Mouse (Mus musculus) c-Kit-positive CD71-negative TER-119-negative erythroid progenitor cells, embryonic 14.5 days (primary cell): ENCODE results near the gene Ccr5.
"Not testable (repeated sequence)": the region's sequence is repeated elsewhere in the genome, so short reads cannot be mapped to it uniquely, and the experiment has no call there.

Experiments used
- DNase-seq: peaks from one replicate; pipeline ENCODE4 v3.0.0-alpha.2; 2013; ENCODE audit warnings: low read depth

The Ccr5 gene

GRCm38 (mm10) chr9:124121387-124122184 is at the start of gene Ccr5:
TSS of gene Ccr5 (plus strand) at chr9:124121543.
- no peak for DNase-seq

DNA sequence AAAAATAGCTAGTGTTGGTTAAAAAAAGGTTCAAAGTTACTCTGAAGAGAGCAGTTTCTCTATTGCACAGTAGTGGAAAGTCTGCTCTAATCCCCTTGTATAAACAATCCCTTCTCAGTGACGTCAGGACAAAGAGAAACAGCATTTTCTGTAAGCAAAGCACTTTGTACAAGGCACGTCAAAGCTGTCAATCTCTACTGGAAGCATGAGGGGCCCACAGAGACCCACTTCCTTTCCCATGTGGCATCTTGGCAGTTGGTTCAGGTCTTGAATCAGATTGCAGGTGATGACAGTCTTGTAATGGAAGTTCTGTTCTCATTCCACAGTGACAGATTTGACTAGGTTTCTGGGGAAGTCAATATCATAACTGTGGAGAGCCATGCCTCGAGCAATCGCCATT is 41.5 kb upstream of the Ccr5 start:
- no peak for DNase-seq

DNA sequence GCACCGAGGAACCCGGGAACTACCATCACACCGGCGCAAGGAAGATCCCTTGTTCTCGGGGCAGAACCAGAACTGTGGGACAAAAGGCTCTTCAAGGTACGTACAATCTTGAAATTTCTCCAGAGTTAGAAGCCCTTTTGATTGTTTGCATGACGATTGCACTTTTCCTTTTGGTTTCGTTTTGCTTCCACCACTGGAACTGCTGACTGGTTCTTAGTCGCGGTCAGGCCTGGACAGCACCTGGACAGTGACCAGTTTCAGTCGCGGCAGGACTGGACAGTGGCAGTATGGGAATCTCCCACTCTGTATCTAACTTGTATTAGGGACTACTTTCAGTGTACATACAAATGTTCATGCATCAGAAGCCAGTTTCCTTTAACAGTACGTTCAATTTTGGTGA is 40.9 kb upstream of the Ccr5 start:
- not testable (repeated sequence) for DNase-seq

DNA sequence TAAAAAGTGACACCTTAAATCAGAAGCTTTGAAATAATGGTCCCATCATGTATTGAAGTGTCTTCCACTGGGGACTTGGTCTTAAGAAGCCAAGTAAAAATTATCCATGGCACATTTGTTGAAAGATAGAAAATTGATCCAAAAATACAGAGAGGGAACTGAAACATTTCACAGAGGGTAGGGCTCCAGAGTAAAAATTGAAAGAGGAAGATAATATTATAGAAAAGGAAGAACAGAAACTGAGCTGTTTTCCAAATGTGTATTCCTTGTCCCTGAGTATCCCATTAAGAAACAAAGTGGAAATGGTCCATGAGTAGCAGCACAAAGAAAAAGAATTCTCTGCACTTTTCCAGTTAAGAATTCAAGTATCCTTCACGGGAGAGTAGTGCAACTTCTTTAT is 30.9 kb upstream of the Ccr5 start:
- no peak for DNase-seq

GRCm38 (mm10) chr9:124099127-124099526 is 22.2 kb upstream of the Ccr5 start:
- no peak for DNase-seq

DNA sequence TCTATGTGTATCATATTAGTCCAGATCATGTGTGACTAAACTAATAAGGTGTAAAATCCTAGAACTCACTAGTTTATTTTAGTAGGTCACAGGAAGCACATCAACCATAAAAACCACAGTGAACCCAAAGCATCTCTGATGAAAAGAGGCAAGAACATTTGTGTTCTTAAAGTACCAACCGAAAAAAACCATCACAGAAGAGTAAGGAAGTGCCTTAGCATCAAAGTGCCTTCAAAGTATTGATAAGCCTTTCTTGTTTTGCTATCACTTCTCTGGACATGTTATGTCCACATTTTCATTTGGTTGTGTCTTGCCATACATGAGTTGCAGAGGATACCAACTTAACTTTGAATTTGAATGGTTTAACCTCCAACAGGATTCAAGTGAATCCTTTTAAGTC is 21.0 kb upstream of the Ccr5 start:
- no peak for DNase-seq

- no peak for DNase-seq
Observed at GRCm38 (mm10) chr9:124101723-124102122, 19.6 kb upstream of the Ccr5 start, which contains the start of gene Ccr2. TSS of gene Ccr2 (plus strand) at chr9:124101950.

DNA sequence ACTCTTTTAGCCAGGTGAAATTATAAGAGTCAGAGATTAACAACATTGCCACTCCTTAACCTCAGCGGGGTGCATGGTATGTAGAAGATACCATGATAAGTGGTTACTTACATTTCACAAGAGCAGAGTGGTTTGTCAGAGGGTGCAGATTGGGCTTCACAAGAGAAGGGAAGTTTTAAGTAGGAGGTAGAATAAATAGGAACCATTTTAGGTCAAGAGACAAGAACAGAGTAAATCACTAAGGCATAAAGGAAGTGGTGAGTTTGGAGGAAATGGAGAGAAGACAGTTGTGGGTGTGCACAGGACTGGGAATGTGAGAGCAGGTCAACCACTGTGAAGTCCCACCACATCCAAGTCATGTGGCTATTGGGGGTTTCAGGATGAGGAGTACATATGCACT is 18.1 kb upstream of the Ccr5 start:
- DNase-seq: no peak

- no peak for DNase-seq
Observed at GRCm38 (mm10) chr9:124105196-124105595, 16.1 kb upstream of the Ccr5 start.

DNA sequence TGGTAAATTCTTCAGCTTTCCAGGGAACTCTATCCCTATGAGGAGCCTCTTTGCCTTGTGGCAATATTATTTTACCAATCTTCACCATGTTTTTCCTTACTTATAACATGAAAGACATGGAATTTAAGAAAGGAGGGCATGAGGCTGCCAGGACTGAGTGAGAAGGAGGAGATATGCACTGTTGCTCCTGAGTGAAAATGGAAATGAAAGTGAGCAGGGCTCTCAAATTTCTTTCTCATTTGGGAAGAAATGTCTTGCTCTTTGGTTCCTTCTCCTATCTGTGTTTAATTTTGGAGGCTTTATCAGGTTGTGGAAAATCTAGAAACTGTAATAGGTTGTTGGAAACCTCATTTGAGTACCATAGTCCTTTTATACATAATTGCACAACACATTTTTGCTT is 14.1 kb upstream of the Ccr5 start:
- no peak for DNase-seq

GRCm38 (mm10) chr9:124108356-124109127 is 12.8 kb upstream of the Ccr5 start:
- DNase-seq: no peak

- DNase-seq: no peak
Observed at GRCm38 (mm10) chr9:124111997-124112396, 9.3 kb upstream of the Ccr5 start.

GRCm38 (mm10) chr9:124112591-124113239 is 8.6 kb upstream of the Ccr5 start:
- DNase-seq: no peak

DNA sequence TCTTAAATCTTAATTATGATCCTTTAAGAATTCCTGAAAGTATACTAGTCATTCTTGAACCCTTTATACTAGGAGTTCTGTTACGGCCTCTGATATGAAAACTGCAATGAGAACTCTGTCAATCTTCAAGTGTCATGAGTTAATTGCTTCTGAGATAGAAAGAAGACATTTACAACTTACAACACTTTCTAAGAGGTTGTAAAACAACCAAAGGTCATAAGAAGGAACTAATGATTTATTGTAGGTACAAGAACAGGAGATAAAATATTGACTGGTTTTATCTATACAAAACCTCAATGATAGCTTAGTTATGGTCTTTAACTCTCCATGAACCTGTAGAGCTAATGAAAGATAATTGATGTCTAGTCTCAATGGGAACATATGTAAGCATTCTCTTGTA is 7.6 kb upstream of the Ccr5 start:
- DNase-seq: no peak

DNA sequence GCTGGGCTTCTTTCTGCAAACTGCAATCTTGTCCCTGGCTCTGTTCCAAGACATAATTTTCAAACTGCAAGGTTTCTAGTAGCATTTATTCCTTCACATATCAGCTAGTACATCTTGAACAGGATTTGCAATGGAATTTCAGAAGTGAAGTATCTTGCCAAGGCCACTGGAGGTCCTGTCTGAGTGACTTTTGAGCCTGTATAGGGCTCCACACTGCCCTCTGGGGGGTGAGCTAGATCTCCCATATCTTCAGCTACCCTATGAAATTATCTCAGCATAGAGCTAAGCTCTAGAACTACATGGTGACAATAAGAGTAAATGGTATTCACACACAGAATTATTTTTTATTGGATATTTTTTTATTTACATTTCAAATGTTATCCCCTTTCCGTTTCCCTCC is 2.9 kb upstream of the Ccr5 start:
- no peak for DNase-seq

- DNase-seq: no peak
Observed at GRCm38 (mm10) chr9:124125576-124125975, 4.2 kb downstream of the Ccr5 start.

DNA sequence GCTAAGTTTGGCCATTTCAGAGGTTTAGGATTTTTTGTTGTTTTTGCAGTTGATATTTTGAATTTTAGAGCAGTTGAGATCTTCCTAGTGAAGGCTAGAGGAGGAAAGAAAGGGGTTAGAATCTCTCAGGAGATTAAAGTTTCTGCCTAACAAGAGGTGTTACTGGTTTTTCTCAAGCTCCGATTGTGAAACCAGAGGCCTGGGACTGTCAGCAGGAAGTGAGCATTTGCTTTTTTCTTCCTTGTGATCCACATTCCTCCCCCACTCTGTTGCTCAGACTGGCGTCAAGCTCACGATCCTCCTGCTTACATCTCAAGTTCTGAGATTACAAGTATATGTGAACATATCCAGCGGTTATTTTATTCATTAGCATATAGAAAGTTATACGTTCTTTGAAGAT is 5.0 kb downstream of the Ccr5 start:
- no peak for DNase-seq

DNA sequence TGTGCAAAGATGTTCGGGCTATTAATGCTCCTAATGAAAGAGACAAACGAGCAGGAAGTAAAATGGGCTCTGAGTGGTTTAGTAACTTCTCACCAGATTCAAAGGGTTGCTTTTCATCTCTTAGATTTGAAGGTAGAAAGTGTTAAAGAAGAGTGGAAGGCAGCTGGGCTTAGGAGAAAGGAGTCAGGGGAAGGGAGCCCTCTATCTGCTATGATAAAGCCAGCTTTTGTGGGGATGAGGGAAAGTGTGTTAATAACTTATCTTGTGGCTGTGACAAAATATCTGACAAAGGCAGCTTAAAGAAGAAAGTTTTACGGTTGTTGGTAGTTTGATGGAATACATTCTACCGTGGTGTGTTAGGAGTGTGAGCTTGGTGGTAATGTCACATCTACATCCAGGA is 6.1 kb downstream of the Ccr5 start:
- DNase-seq: no peak

- no peak for DNase-seq
Observed at GRCm38 (mm10) chr9:124128379-124128778, 7.0 kb downstream of the Ccr5 start.

- DNase-seq: not testable (repeated sequence)
Observed at GRCm38 (mm10) chr9:124132899-124133298, 11.6 kb downstream of the Ccr5 start.

DNA sequence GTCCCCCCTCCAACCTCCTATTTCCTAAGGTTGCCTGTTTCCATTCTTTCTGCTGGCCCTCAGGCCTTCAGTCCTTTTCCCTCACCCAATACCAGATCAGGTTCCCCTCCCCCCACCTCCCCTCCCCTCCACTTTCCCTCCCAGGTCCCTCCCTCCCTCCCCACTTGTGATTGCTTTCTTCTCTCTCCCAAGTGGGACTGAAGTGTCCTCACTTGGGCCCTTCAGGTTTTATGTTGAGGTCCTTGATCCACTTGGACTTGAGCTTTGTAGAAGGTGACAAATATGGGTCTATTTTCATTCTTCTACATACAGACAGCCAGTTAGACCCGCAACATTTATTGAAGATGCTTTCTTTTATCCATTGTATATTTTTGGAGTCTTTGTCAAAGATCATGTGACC is 13.6 kb downstream of the Ccr5 start:
- not testable (repeated sequence) for DNase-seq

DNA sequence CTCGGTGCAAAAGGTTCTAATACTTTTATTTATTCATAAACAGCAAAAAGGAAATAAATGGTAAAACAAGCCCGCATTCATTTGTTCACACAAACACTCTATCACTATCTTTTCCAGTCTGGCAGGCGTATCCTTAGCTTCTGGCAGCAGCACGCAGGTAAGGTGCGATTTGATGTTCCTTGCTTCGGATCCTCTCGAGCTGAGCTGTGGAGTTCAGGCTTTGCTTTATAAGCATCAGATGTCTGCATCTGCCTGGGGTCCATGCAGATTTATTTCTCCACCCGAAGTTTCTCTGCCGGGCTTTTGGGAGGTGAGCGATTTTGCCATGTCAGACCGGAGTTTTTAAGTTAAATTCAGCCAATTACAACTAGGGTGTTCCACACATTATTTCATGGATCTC is 16.3 kb downstream of the Ccr5 start:
- no peak for DNase-seq
